Mouse (Mus musculus) ES-Bruce4 (cell line): ENCODE results near the gene Gm21762. TPM values are rescaled to one million over a fixed set of nuclear protein-coding genes. Genes with fewer than 3 reads are reported as not detected.
"Not testable (repeated sequence)": the region's sequence is repeated elsewhere in the genome, so short reads cannot be mapped to it uniquely, and the experiment has no call there.

Experiments used
- H3K27ac ChIP-seq: 2 replicates; pipeline ENCODE4 v1.5.1; 2012; ENCODE audit warnings: low read length, inconsistent platforms; ENCODE audit not compliant: insufficient read depth
- H3K27me3 ChIP-seq: 2 replicates; pipeline ENCODE4 v1.6.1; 2012; ENCODE audit warnings: mild to moderate bottlenecking, low read length, inconsistent platforms; ENCODE audit not compliant: control insufficient read depth, poor library complexity, insufficient read depth, severe bottlenecking
- H3K36me3 ChIP-seq: 2 replicates; pipeline ENCODE4 v1.6.1; 2012; ENCODE audit warnings: inconsistent platforms, mild to moderate bottlenecking, low read length, moderate library complexity; ENCODE audit not compliant: control insufficient read depth, poor library complexity, insufficient read depth, severe bottlenecking
- H3K4me1 ChIP-seq: one replicate; pipeline ENCODE4 v1.8.1; 2011; ENCODE audit warnings: low read length; ENCODE audit not compliant: control insufficient read depth, insufficient read depth
- H3K4me3 ChIP-seq: 2 replicates; pipeline ENCODE4 v1.5.1; 2011; ENCODE audit warnings: low read depth, mild to moderate bottlenecking, low read length
- H3K9ac ChIP-seq: 2 replicates; pipeline ENCODE4 v1.6.1; 2012; ENCODE audit warnings: low read depth, mild to moderate bottlenecking, inconsistent platforms; ENCODE audit not compliant: poor library complexity, severe bottlenecking
- H3K9me3 ChIP-seq: replicated peaks from 2 replicates; pipeline ENCODE4 v1.6.1; 2012; ENCODE audit warnings: mild to moderate bottlenecking, low read length, inconsistent platforms; ENCODE audit not compliant: control insufficient read depth, poor library complexity, insufficient read depth, severe bottlenecking
- CTCF ChIP-seq: IDR thresholded peaks from one replicate; pipeline ENCODE4 v1.8.1; 2011; ENCODE audit warnings: low read depth, low read length
- polyA plus RNA-seq: library from polyadenylated mRNA; stranded (reverse); fragments of >200 nt; gene quantifications from 2 replicates; pipeline ENCODE4 v1.2.4, GENCODE M21; 2011; ENCODE audit warnings: low read depth; ENCODE audit not compliant: missing spikeins, insufficient read depth, insufficient read length

The Gm21762 gene
- polyA plus RNA-seq, 1 experiment, result not detected

GRCm38 (mm10) chr13:120220922-120221321 is 5.2 kb upstream of the Gm21762 start:
- peak; percentile 3 for TF ChIP-seq CTCF
- H3K9ac ChIP-seq, H3K36me3 ChIP-seq: not testable (repeated sequence)

GRCm38 (mm10) chr13:120196189-120196821 is 19.4 kb downstream of the Gm21762 start:
- H3K27ac ChIP-seq, H3K4me3 ChIP-seq, H3K36me3 ChIP-seq, H3K9ac ChIP-seq, H3K27me3 ChIP-seq, H3K9me3 ChIP-seq, H3K4me1 ChIP-seq: not testable (repeated sequence)

More at GRCm38 (mm10) chr13:120220922-120221321, 5.2 kb upstream of the Gm21762 start:
- H3K4me1 ChIP-seq, H3K27me3 ChIP-seq, H3K9me3 ChIP-seq, H3K4me3 ChIP-seq, H3K27ac ChIP-seq: not testable (repeated sequence)

DNA sequence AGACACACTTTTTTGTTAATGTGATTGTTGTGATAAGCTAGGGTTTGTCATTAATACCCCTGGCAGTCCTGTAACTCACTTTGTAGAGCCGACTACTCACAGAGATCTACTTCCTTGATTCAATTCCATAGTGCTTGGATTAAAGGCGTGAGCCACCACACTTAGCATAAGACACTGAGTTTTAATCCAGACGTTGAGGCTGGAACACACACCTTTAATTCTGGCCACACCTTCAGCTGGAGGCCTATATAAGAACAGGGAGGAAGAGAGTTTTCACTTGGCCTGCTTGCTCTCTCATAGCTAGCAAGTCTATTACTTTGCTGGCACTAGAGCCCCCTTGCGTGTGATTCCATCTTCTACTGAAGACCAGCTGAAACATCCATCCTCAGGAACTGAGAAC is 43.6 kb downstream of the Gm21762 start, which contains the start of gene Gm21818:
Gene Gm21818 (plus strand): TSS at position 301 of the 400 bp plus-strand sequence.
- H3K27me3 ChIP-seq, H3K9me3 ChIP-seq, H3K36me3 ChIP-seq, H3K4me1 ChIP-seq, H3K27ac ChIP-seq, H3K4me3 ChIP-seq, H3K9ac ChIP-seq: not testable (repeated sequence)

GRCm38 (mm10) chr13:120168301-120168700 is 47.4 kb downstream of the Gm21762 start:
- not testable (repeated sequence) for H3K4me3 ChIP-seq, H3K9ac ChIP-seq, H3K9me3 ChIP-seq, H3K27ac ChIP-seq, H3K27me3 ChIP-seq, H3K4me1 ChIP-seq, H3K36me3 ChIP-seq

Other genes starting within 250 kb of the Gm21762 start
- not detected in 2 replicates for gene Gm36079, start 188.9 kb downstream of the Gm21762 start, polyA plus RNA-seq
- not detected in 2 replicates for gene Gm21188, start 163.8 kb downstream of the Gm21762 start, polyA plus RNA-seq
- gene Gm20767, start 75.7 kb downstream of the Gm21762 start, polyA plus RNA-seq, result not detected in 2 replicates
- gene Gm21818, start 43.5 kb downstream of the Gm21762 start, polyA plus RNA-seq, result not detected in 2 replicates
- not detected in 2 replicates for gene Gm21731, start 23.2 kb upstream of the Gm21762 start, polyA plus RNA-seq
- not detected in 2 replicates for gene AF067061, start 47.2 kb upstream of the Gm21762 start, polyA plus RNA-seq
- not detected in 2 replicates for gene BC147527, start 84.4 kb upstream of the Gm21762 start, polyA plus RNA-seq
- gene Tcstv3, start 100.9 kb upstream of the Gm21762 start, polyA plus RNA-seq, result not detected in 2 replicates